Mouse (Mus musculus) kidney, embryonic 15.5 days (tissue): ENCODE measurements around the gene Etl4. TPM values are rescaled to one million over a fixed set of nuclear protein-coding genes. Genes with fewer than 3 reads are reported as not detected.

ENCODE experiments used
- ATAC-seq: fragments of 200-750 bp; cut with Nextera tagmentation; replicated peaks from 2 replicates; pipeline ENCODE4 v1.8.0; 2017; ENCODE audit warnings: moderate TSS enrichment; ENCODE audit not compliant: low FRiP score
- H3K27ac ChIP-seq: fragments of 300-500 bp; sonication (generic); 2 replicates; pipeline ENCODE4 v1.5.1; 2015; ENCODE audit warnings: mild to moderate bottlenecking, inconsistent platforms
- H3K27me3 ChIP-seq: fragments of 300-500 bp; sonication (generic); 2 replicates; pipeline ENCODE4 v1.6.1; 2015; ENCODE audit warnings: inconsistent platforms
- H3K36me3 ChIP-seq: fragments of 300-500 bp; sonication (generic); 2 replicates; pipeline ENCODE4 v1.6.1; 2015; ENCODE audit warnings: inconsistent platforms
- H3K4me1 ChIP-seq: fragments of 300-500 bp; sonication (generic); 2 replicates; pipeline ENCODE4 v1.6.1; 2015; ENCODE audit warnings: inconsistent platforms
- H3K4me2 ChIP-seq: fragments of 300-500 bp; sonication (generic); 2 replicates; pipeline ENCODE4 v1.6.1; 2015; ENCODE audit warnings: moderate library complexity, mild to moderate bottlenecking, inconsistent platforms
- H3K4me3 ChIP-seq: fragments of 300-500 bp; sonication (generic); replicated peaks from 2 replicates; pipeline ENCODE4 v1.5.1; 2015; ENCODE audit warnings: mild to moderate bottlenecking, inconsistent platforms
- H3K9ac ChIP-seq: fragments of 300-500 bp; sonication (generic); 2 replicates; pipeline ENCODE4 v1.6.1; 2015; ENCODE audit warnings: mild to moderate bottlenecking, inconsistent platforms
- H3K9me3 ChIP-seq: fragments of 300-500 bp; sonication (generic); replicated peaks from 2 replicates; pipeline ENCODE4 v1.6.1; 2016; ENCODE audit warnings: inconsistent platforms
- WGBS: fragments of 180-500 bp; shearing (Covaris S2); methylation state at CpG from one replicate; pipeline ENCODE4 v1.1.7; 2015; ENCODE audit warnings: mixed read lengths; 5-methylcytosine and 5-hydroxymethylcytosine counted together
- polyA plus RNA-seq: library from polyadenylated mRNA; unstranded; fragments of >200 nt; fragmentation: Nextera tagmentation; extraction: Ambion mirVana; gene quantifications from 2 replicates; pipeline ENCODE4 v1.2.1, GENCODE M21; 2015

Gene Etl4
- polyA plus RNA-seq, 1 experiment from 2014 or later, result 63.2 TPM

- Histone ChIP-seq H3K27ac (no peak overlapping the region), H3K4me2 (no peak overlapping the region), H3K36me3 (no peaks in the 10 kb centered on the region), H3K4me3 (no peak overlapping the region), H3K27me3 (no peaks in the 10 kb centered on the region), H3K9me3 (no peaks in the 10 kb centered on the region), H3K4me1 (0 out of 2 replicates have a peak, but pooled peaks cover 3% of the 10 kb centered on the region), H3K9ac (no peak overlapping the region)
- ATAC-seq, result no peak
- 71% methylated on average over 2 of the region's 2 CpGs for WGBS
Observed at GRCm38 (mm10) chr2:20479199-20479598, 569.6 kb downstream of the Etl4 start.

GRCm38 (mm10) chr2:20486137-20486788 is 576.7 kb downstream of the Etl4 start:
- Histone ChIP-seq H3K9ac (no peak overlapping the region), H3K9me3 (no peaks in the 10 kb centered on the region), H3K27me3 (no peaks in the 10 kb centered on the region), H3K4me2 (no peak overlapping the region), H3K4me3 (no peak overlapping the region), H3K4me1 (peaks cover 7% of the 10 kb centered on the region; the same call in 1 of the 2 replicates), H3K36me3 (no peaks in the 10 kb centered on the region), H3K27ac (peak overlapping the region; percentile 54; the same call in 1 of the 2 replicates)
- 49% methylated on average over 2 of the region's 2 CpGs for WGBS
- no peak for ATAC-seq

GRCm38 (mm10) chr2:20489090-20489489 is 579.5 kb downstream of the Etl4 start:
- 89% methylated on average over 3 of the region's 3 CpGs for WGBS
- no peak for ATAC-seq
- Histone ChIP-seq H3K4me1 (peaks cover 4% of the 10 kb centered on the region; the same call in 1 of the 2 replicates), H3K9me3 (no peaks in the 10 kb centered on the region; the same call in 1 of the 2 replicates), H3K36me3 (no peaks in the 10 kb centered on the region), H3K4me3 (no peak overlapping the region), H3K27ac (no peak overlapping the region), H3K9ac (no peak overlapping the region), H3K4me2 (no peak overlapping the region), H3K27me3 (no peaks in the 10 kb centered on the region)

- Histone ChIP-seq H3K4me2 (no peak overlapping the region), H3K4me3 (no peak overlapping the region), H3K27ac (no peak overlapping the region), H3K27me3 (no peaks in the 10 kb centered on the region), H3K4me1 (0 out of 2 replicates have a peak, but pooled peaks cover 5% of the 10 kb centered on the region), H3K9ac (no peak overlapping the region), H3K36me3 (no peaks in the 10 kb centered on the region), H3K9me3 (no peaks in the 10 kb centered on the region; the same call in 1 of the 2 replicates)
- WGBS, result 72% methylated on average over 2 of the region's 2 CpGs
- ATAC-seq, result no peak
Observed at GRCm38 (mm10) chr2:20492125-20492524, 582.5 kb downstream of the Etl4 start.

GRCm38 (mm10) chr2:20493806-20494205 is 584.2 kb downstream of the Etl4 start:
- Histone ChIP-seq H3K4me1 (0 out of 2 replicates have a peak, but pooled peaks cover 5% of the 10 kb centered on the region), H3K4me2 (no peak overlapping the region), H3K27me3 (no peaks in the 10 kb centered on the region), H3K4me3 (no peak overlapping the region), H3K9ac (no peak overlapping the region), H3K27ac (no peak overlapping the region), H3K36me3 (no peaks in the 10 kb centered on the region), H3K9me3 (no peaks in the 10 kb centered on the region; the same call in 1 of the 2 replicates)
- ATAC-seq, result no peak
- 80% methylated on average over 2 of the region's 2 CpGs for WGBS

GRCm38 (mm10) chr2:20494666-20495065 is 585.1 kb downstream of the Etl4 start:
- H3K4me3 ChIP-seq, result no peak overlapping the region
- 26% methylated on average over 3 of the region's 3 CpGs for WGBS
- peak; percentile 78 for ATAC-seq
- no peaks in the 10 kb centered on the region; the same call in 1 of the 2 replicates for H3K9me3 ChIP-seq
- H3K27ac ChIP-seq, result peak overlapping the region; percentile 67
- no peak overlapping the region for H3K4me2 ChIP-seq
- H3K4me1 ChIP-seq, result 0 out of 2 replicates have a peak, but pooled peaks cover 5% of the 10 kb centered on the region
- no peaks in the 10 kb centered on the region for H3K27me3 ChIP-seq
- H3K9ac ChIP-seq, result no peak overlapping the region
- H3K36me3 ChIP-seq, result no peaks in the 10 kb centered on the region

GRCm38 (mm10) chr2:20496219-20496800 is 586.7 kb downstream of the Etl4 start:
- peaks cover 4% of the 10 kb centered on the region for H3K9me3 ChIP-seq
- H3K4me2 ChIP-seq, result no peak overlapping the region
- H3K27ac ChIP-seq, result no peak overlapping the region; the same call in 1 of the 2 replicates
- 61% methylated on average over 8 of the region's 8 CpGs for WGBS
- H3K27me3 ChIP-seq, result no peaks in the 10 kb centered on the region
- H3K36me3 ChIP-seq, result no peaks in the 10 kb centered on the region
- ATAC-seq, result 0 out of 2 replicates have a peak, but pooled peaks have one; percentile 54
- H3K4me1 ChIP-seq, result 0 out of 2 replicates have a peak, but pooled peaks cover 5% of the 10 kb centered on the region
- no peak overlapping the region for H3K9ac ChIP-seq
- no peak overlapping the region for H3K4me3 ChIP-seq

GRCm38 (mm10) chr2:20507832-20508723 is 598.5 kb downstream of the Etl4 start:
- H3K36me3 ChIP-seq, result no peaks in the 10 kb centered on the region
- no peak for ATAC-seq
- no peak overlapping the region for H3K27ac ChIP-seq
- H3K9ac ChIP-seq, result no peak overlapping the region
- H3K4me1 ChIP-seq, result no peaks in the 10 kb centered on the region
- no peaks in the 10 kb centered on the region for H3K27me3 ChIP-seq
- H3K4me2 ChIP-seq, result no peak overlapping the region
- 61% methylated on average over 6 of the region's 6 CpGs for WGBS
- no peaks in the 10 kb centered on the region for H3K9me3 ChIP-seq
- H3K4me3 ChIP-seq, result no peak overlapping the region

GRCm38 (mm10) chr2:20508724-20509052 is 599.1 kb downstream of the Etl4 start:
- no peaks in the 10 kb centered on the region for H3K27me3 ChIP-seq
- H3K9ac ChIP-seq, result no peak overlapping the region
- 65% methylated on average over 3 of the region's 3 CpGs for WGBS
- H3K4me1 ChIP-seq, result no peaks in the 10 kb centered on the region
- no peak overlapping the region for H3K4me3 ChIP-seq
- no peak overlapping the region for H3K27ac ChIP-seq
- ATAC-seq, result no peak
- H3K4me2 ChIP-seq, result no peak overlapping the region
- H3K36me3 ChIP-seq, result no peaks in the 10 kb centered on the region
- no peaks in the 10 kb centered on the region for H3K9me3 ChIP-seq

GRCm38 (mm10) chr2:20510061-20510460 is 600.5 kb downstream of the Etl4 start:
- ATAC-seq, result no peak
- Histone ChIP-seq H3K4me2 (no peak overlapping the region), H3K36me3 (no peaks in the 10 kb centered on the region), H3K9ac (no peak overlapping the region), H3K9me3 (0 out of 2 replicates have a peak, but pooled peaks cover 3% of the 10 kb centered on the region), H3K27ac (no peak overlapping the region), H3K4me1 (no peaks in the 10 kb centered on the region), H3K4me3 (no peak overlapping the region), H3K27me3 (no peaks in the 10 kb centered on the region)
- WGBS, result 79% methylated on average over 2 of the region's 2 CpGs

- ATAC-seq, result no peak
- 85% methylated on average over 8 of the region's 8 CpGs for WGBS
- Histone ChIP-seq H3K36me3 (no peaks in the 10 kb centered on the region), H3K4me2 (no peak overlapping the region), H3K9ac (no peak overlapping the region), H3K27ac (no peak overlapping the region), H3K4me3 (no peak overlapping the region), H3K27me3 (no peaks in the 10 kb centered on the region), H3K9me3 (0 out of 2 replicates have a peak, but pooled peaks cover 3% of the 10 kb centered on the region), H3K4me1 (peaks cover 15% of the 10 kb centered on the region)
Observed at GRCm38 (mm10) chr2:20516270-20516865, 606.8 kb downstream of the Etl4 start.
